Mouse (Mus musculus) G1E (cell line): ENCODE results near the gene Btn1a1. TPM values are rescaled to one million over a fixed set of nuclear protein-coding genes. Genes with fewer than 3 reads are reported as not detected.

Experiments
- ATAC-seq: 2 replicates; pipeline ENCODE4 v1.8.0; 2016; ENCODE audit warnings: mild to moderate bottlenecking; ENCODE audit not compliant: insufficient number of reproducible peaks, poor library complexity, low FRiP score, severe bottlenecking; ENCODE audit errors: extremely low read depth
- DNase-seq: peaks from one replicate; pipeline ENCODE4 v3.0.0; 2012; ENCODE audit warnings: low spot score
- H3K27me3 ChIP-seq: 2 replicates; pipeline ENCODE4 v1.6.1; 2012; ENCODE audit warnings: mild to moderate bottlenecking, low read length, inconsistent platforms; ENCODE audit not compliant: insufficient read depth
- H3K36me3 ChIP-seq: replicated peaks from 2 replicates; pipeline ENCODE3; 2012; ENCODE audit warnings: mild to moderate bottlenecking, inconsistent platforms
- H3K4me1 ChIP-seq: 2 replicates; pipeline ENCODE4 v1.6.1; 2012; ENCODE audit warnings: low read depth, low read length, inconsistent platforms, mixed read lengths; ENCODE audit not compliant: insufficient read depth
- H3K4me3 ChIP-seq: 2 replicates; pipeline ENCODE4 v1.5.1; 2012; ENCODE audit warnings: low read depth, mild to moderate bottlenecking, inconsistent platforms, low read length, moderate library complexity, mixed read lengths
- H3K9me3 ChIP-seq: replicated peaks from 2 replicates; pipeline ENCODE4 v1.6.1; 2012; ENCODE audit warnings: inconsistent platforms
- CTCF ChIP-seq: IDR thresholded peaks from 2 replicates; pipeline ENCODE4 v1.5.1; 2012; ENCODE audit warnings: low read depth, low read length, inconsistent platforms, mixed read lengths
- GATA1 ChIP-seq: IDR thresholded peaks from 2 replicates; pipeline ENCODE4 v1.6.1; 2012; ENCODE audit warnings: borderline replicate concordance, low read length, inconsistent platforms, mixed read lengths
- GATA2 ChIP-seq: IDR thresholded peaks from 2 replicates; pipeline ENCODE4 v1.6.1; 2012; ENCODE audit warnings: low read depth, low read length, inconsistent platforms, borderline replicate concordance
- POLR2AphosphoS5 ChIP-seq: IDR thresholded peaks from 2 replicates; pipeline ENCODE4 v1.6.1; 2012; ENCODE audit warnings: low read depth, low read length, inconsistent platforms; ENCODE audit not compliant: insufficient replicate concordance
- TAL1 ChIP-seq: conservative IDR thresholded peaks from 2 replicates; pipeline ENCODE4 v1.6.1; 2012; ENCODE audit warnings: low read depth, low read length, inconsistent platforms, mixed read lengths
- polyA plus RNA-seq: library from polyadenylated mRNA; stranded (reverse); fragments of >175 nt; gene quantifications from 2 replicates; pipeline ENCODE4 v1.2.3, GENCODE M21; 2012
- total RNA-seq, 2 experiments: library from RNA; stranded (forward) in 1 of 2; stranded (reverse) in 1 of 2; fragments of 200-1000 nt in 1 of 2; fragments of >200 nt in 1 of 2; fragmentation: Nextera tagmentation in 1 of 2; gene quantifications; 2 replicates each; pipeline ENCODE4 v1.2.3; 2014 to 2017

Gene Btn1a1
- total and polyA plus RNA-seq, 3 experiments, result 0.80 to 31.6 (median 0.82) TPM

- Histone ChIP-seq H3K27me3 (peaks cover 43% of the 10 kb centered on the region), H3K4me1 (peaks cover 22% of the 10 kb centered on the region), H3K4me3 (peak overlapping the region; percentile 65; the same call in 1 of the 2 replicates), H3K9me3 (no peaks in the 10 kb centered on the region), H3K36me3 (peaks cover 9% of the 10 kb centered on the region)
- DNase-seq (peak; percentile 25), ATAC-seq (no peak)
- TF ChIP-seq GATA2 (no peak), GATA1 (no peak), CTCF (no peak), TAL1 (no peak), POLR2AphosphoS5 (no peak)
Measured at GRCm38 (mm10) chr13:23411311-23412210, 54.1 kb downstream of the Btn1a1 start.

- Histone ChIP-seq H3K4me1 (peaks cover 22% of the 10 kb centered on the region), H3K4me3 (no peak overlapping the region), H3K27me3 (peaks cover 43% of the 10 kb centered on the region), H3K9me3 (no peaks in the 10 kb centered on the region), H3K36me3 (peaks cover under 1% of the 10 kb centered on the region)
- TF ChIP-seq GATA2 (no peak), GATA1 (no peak), POLR2AphosphoS5 (no peak), CTCF (no peak), TAL1 (no peak)
- no peak for DNase-seq
- ATAC-seq, result no peak
Measured at GRCm38 (mm10) chr13:23410632-23411031, 55.1 kb downstream of the Btn1a1 start.

Other genes starting within 250 kb of the Btn1a1 start
Only the 20 nearest of the 26 such genes appear.
- gene Zfp322a, start 96.7 kb downstream of the Btn1a1 start, total RNA-seq (2014; fragmentation: Nextera tagmentation), result 51.4 and 53.7 TPM in 2 replicates
- gene Zfp322a, start 96.7 kb downstream of the Btn1a1 start, total RNA-seq (2017), result 83.0 and 110 TPM in 2 replicates
- 1.2 and 1.4 TPM in 2 replicates for gene Zfp322a, start 96.7 kb downstream of the Btn1a1 start, polyA plus RNA-seq
- gene Abt1, start 42.0 kb downstream of the Btn1a1 start, total RNA-seq (2014; fragmentation: Nextera tagmentation), result 3.7 and 4.0 TPM in 2 replicates
- gene Abt1, start 42.0 kb downstream of the Btn1a1 start, total RNA-seq (2017), result 9.5 and 11.4 TPM in 2 replicates
- gene Abt1, start 42.0 kb downstream of the Btn1a1 start, polyA plus RNA-seq, result 6.5 and 6.9 TPM in 2 replicates
- not detected in 2 replicates for gene Btn2a2, start 23.0 kb upstream of the Btn1a1 start, total RNA-seq (2014; fragmentation: Nextera tagmentation)
- 0.06 and 0.22 TPM in 2 replicates for gene Btn2a2, start 23.0 kb upstream of the Btn1a1 start, total RNA-seq (2017)
- not detected in 2 replicates for gene Btn2a2, start 23.0 kb upstream of the Btn1a1 start, polyA plus RNA-seq
- gene Hist1h4h, start 65.1 kb upstream of the Btn1a1 start, total RNA-seq (2014; fragmentation: Nextera tagmentation), result 309 and 344 TPM in 2 replicates
- 843 and 1,115 TPM in 2 replicates for gene Hist1h4h, start 65.1 kb upstream of the Btn1a1 start, total RNA-seq (2017)
- gene Hist1h4h, start 65.1 kb upstream of the Btn1a1 start, polyA plus RNA-seq, result 11.0 and 66.6 TPM in 2 replicates
- 510 and 530 TPM in 2 replicates for gene Hist1h2af, start 68.0 kb upstream of the Btn1a1 start, total RNA-seq (2014; fragmentation: Nextera tagmentation)
- gene Hist1h2af, start 68.0 kb upstream of the Btn1a1 start, total RNA-seq (2017), result 1,417 and 2,284 TPM in 2 replicates
- 1,681 and 3,392 TPM in 2 replicates for gene Hist1h2af, start 68.0 kb upstream of the Btn1a1 start, polyA plus RNA-seq
- gene Hist1h3g, start 69.5 kb upstream of the Btn1a1 start, total RNA-seq (2014; fragmentation: Nextera tagmentation), result 647 and 719 TPM in 2 replicates
- 217 and 302 TPM in 2 replicates for gene Hist1h3g, start 69.5 kb upstream of the Btn1a1 start, total RNA-seq (2017)
- gene Hist1h3g, start 69.5 kb upstream of the Btn1a1 start, polyA plus RNA-seq, result 12.1 and 32.9 TPM in 2 replicates
- 32.7 and 41.6 TPM in 2 replicates for gene Hist1h2bh, start 77.5 kb upstream of the Btn1a1 start, total RNA-seq (2014; fragmentation: Nextera tagmentation)
- gene Hist1h2bh, start 77.5 kb upstream of the Btn1a1 start, total RNA-seq (2017), result 77.6 and 126 TPM in 2 replicates
- gene Hist1h2bh, start 77.5 kb upstream of the Btn1a1 start, polyA plus RNA-seq, result 0.91 and 4.9 TPM in 2 replicates
- gene Hist1h3f, start 78.2 kb upstream of the Btn1a1 start, total RNA-seq (2014; fragmentation: Nextera tagmentation), result 125 and 143 TPM in 2 replicates
- 96.8 and 187 TPM in 2 replicates for gene Hist1h3f, start 78.2 kb upstream of the Btn1a1 start, total RNA-seq (2017)
- gene Hist1h3f, start 78.2 kb upstream of the Btn1a1 start, polyA plus RNA-seq, result 1.8 and 12.3 TPM in 2 replicates
- gene Hist1h4f, start 85.7 kb upstream of the Btn1a1 start, total RNA-seq (2014; fragmentation: Nextera tagmentation), result 443 and 478 TPM in 2 replicates
- gene Hist1h4f, start 85.7 kb upstream of the Btn1a1 start, total RNA-seq (2017), result 2,744 and 3,177 TPM in 2 replicates
- 8.0 and 49.6 TPM in 2 replicates for gene Hist1h4f, start 85.7 kb upstream of the Btn1a1 start, polyA plus RNA-seq
- gene Hist1h1d, start 87.4 kb upstream of the Btn1a1 start, total RNA-seq (2014; fragmentation: Nextera tagmentation), result 71.9 and 74.3 TPM in 2 replicates
- 127 and 128 TPM in 2 replicates for gene Hist1h1d, start 87.4 kb upstream of the Btn1a1 start, total RNA-seq (2017)
- 0.43 and 2.1 TPM in 2 replicates for gene Hist1h1d, start 87.4 kb upstream of the Btn1a1 start, polyA plus RNA-seq
- 466 and 595 TPM in 2 replicates for gene Hist1h3e, start 96.5 kb upstream of the Btn1a1 start, total RNA-seq (2014; fragmentation: Nextera tagmentation)
- 426 and 591 TPM in 2 replicates for gene Hist1h3e, start 96.5 kb upstream of the Btn1a1 start, total RNA-seq (2017)
- 6.8 and 31.3 TPM in 2 replicates for gene Hist1h3e, start 96.5 kb upstream of the Btn1a1 start, polyA plus RNA-seq
- gene Hist1h2ae, start 105.3 kb upstream of the Btn1a1 start, total RNA-seq (2014; fragmentation: Nextera tagmentation), result 81.0 and 140 TPM in 2 replicates
- 258 and 359 TPM in 2 replicates for gene Hist1h2ae, start 105.3 kb upstream of the Btn1a1 start, total RNA-seq (2017)
- gene Hist1h2ae, start 105.3 kb upstream of the Btn1a1 start, polyA plus RNA-seq, result 31.2 and 48.5 TPM in 2 replicates
- gene Hist1h2bg, start 105.5 kb upstream of the Btn1a1 start, total RNA-seq (2014; fragmentation: Nextera tagmentation), result 1,531 and 1,684 TPM in 2 replicates
- 1,342 and 1,812 TPM in 2 replicates for gene Hist1h2bg, start 105.5 kb upstream of the Btn1a1 start, total RNA-seq (2017)
- gene Hist1h2bg, start 105.5 kb upstream of the Btn1a1 start, polyA plus RNA-seq, result 13.0 and 49.8 TPM in 2 replicates
- gene Hist1h2bf, start 108.3 kb upstream of the Btn1a1 start, total RNA-seq (2014; fragmentation: Nextera tagmentation), result 610 and 627 TPM in 2 replicates
- gene Hist1h2bf, start 108.3 kb upstream of the Btn1a1 start, total RNA-seq (2017), result 748 and 859 TPM in 2 replicates
- 5.7 and 27.4 TPM in 2 replicates for gene Hist1h2bf, start 108.3 kb upstream of the Btn1a1 start, polyA plus RNA-seq
- gene Hist1h2ad, start 108.5 kb upstream of the Btn1a1 start, total RNA-seq (2014; fragmentation: Nextera tagmentation), result 5.3 and 7.3 TPM in 2 replicates
- gene Hist1h2ad, start 108.5 kb upstream of the Btn1a1 start, total RNA-seq (2017), result 491 and 756 TPM in 2 replicates
- gene Hist1h2ad, start 108.5 kb upstream of the Btn1a1 start, polyA plus RNA-seq, result 2.3 and 7.4 TPM in 2 replicates
- gene Hist1h3d, start 109.9 kb upstream of the Btn1a1 start, total RNA-seq (2014; fragmentation: Nextera tagmentation), result 524 and 556 TPM in 2 replicates
- gene Hist1h3d, start 109.9 kb upstream of the Btn1a1 start, total RNA-seq (2017), result 92.0 and 101 TPM in 2 replicates
- 3.7 and 9.6 TPM in 2 replicates for gene Hist1h3d, start 109.9 kb upstream of the Btn1a1 start, polyA plus RNA-seq
- gene Hist1h4d, start 115.7 kb upstream of the Btn1a1 start, total RNA-seq (2014; fragmentation: Nextera tagmentation), result 2,252 and 2,609 TPM in 2 replicates
- 1,080 and 1,131 TPM in 2 replicates for gene Hist1h4d, start 115.7 kb upstream of the Btn1a1 start, total RNA-seq (2017)
- 14.6 and 40.1 TPM in 2 replicates for gene Hist1h4d, start 115.7 kb upstream of the Btn1a1 start, polyA plus RNA-seq
- 27.7 and 30.2 TPM in 2 replicates for gene Hist1h2be, start 155.2 kb upstream of the Btn1a1 start, total RNA-seq (2014; fragmentation: Nextera tagmentation)
- 110 and 153 TPM in 2 replicates for gene Hist1h2be, start 155.2 kb upstream of the Btn1a1 start, total RNA-seq (2017)
- gene Hist1h2be, start 155.2 kb upstream of the Btn1a1 start, polyA plus RNA-seq, result 0.56 and 3.5 TPM in 2 replicates
- gene Hist1h1e, start 156.7 kb upstream of the Btn1a1 start, total RNA-seq (2014; fragmentation: Nextera tagmentation), result 1,109 and 1,273 TPM in 2 replicates
- 215 and 254 TPM in 2 replicates for gene Hist1h1e, start 156.7 kb upstream of the Btn1a1 start, total RNA-seq (2017)
- gene Hist1h1e, start 156.7 kb upstream of the Btn1a1 start, polyA plus RNA-seq, result 4.0 and 18.2 TPM in 2 replicates
- gene Hist1h2ac, start 218.0 kb upstream of the Btn1a1 start, total RNA-seq (2014; fragmentation: Nextera tagmentation), result 5.1 and 6.4 TPM in 2 replicates
- gene Hist1h2ac, start 218.0 kb upstream of the Btn1a1 start, total RNA-seq (2017), result 54.4 and 93.5 TPM in 2 replicates
- gene Hist1h2ac, start 218.0 kb upstream of the Btn1a1 start, polyA plus RNA-seq, result 1.1 and 3.8 TPM in 2 replicates